Mouse (Mus musculus) midbrain, embryonic 12.5 days (tissue): ENCODE results near the gene Msrb2. TPM values are rescaled to one million over a fixed set of nuclear protein-coding genes. Genes with fewer than 3 reads are reported as not detected.

Source experiments
- ATAC-seq: fragments of 200-750 bp; cut with Nextera tagmentation; 2 replicates; pipeline ENCODE4 v1.8.0; 2017; ENCODE audit warnings: low read depth, moderate TSS enrichment, moderate library complexity; ENCODE audit not compliant: low FRiP score
- H3K27ac ChIP-seq: fragments of 300-500 bp; sonication (generic); replicated peaks from 2 replicates; pipeline ENCODE4 v1.5.1; 2016; ENCODE audit warnings: mild to moderate bottlenecking
- H3K27me3 ChIP-seq: fragments of 300-500 bp; sonication (generic); 2 replicates; pipeline ENCODE4 v1.6.1; 2016; ENCODE audit warnings: mild to moderate bottlenecking
- H3K36me3 ChIP-seq: fragments of 300-500 bp; sonication (generic); 2 replicates; pipeline ENCODE4 v1.6.1; 2016
- H3K4me1 ChIP-seq: fragments of 300-500 bp; sonication (generic); 2 replicates; pipeline ENCODE4 v1.6.1; 2016
- H3K4me2 ChIP-seq: fragments of 300-500 bp; sonication (generic); replicated peaks from 2 replicates; pipeline ENCODE4 v1.6.1; 2016; ENCODE audit warnings: mild to moderate bottlenecking, moderate library complexity
- H3K4me3 ChIP-seq: fragments of 300-500 bp; sonication (generic); 2 replicates; pipeline ENCODE4 v1.5.1; 2016; ENCODE audit warnings: mild to moderate bottlenecking
- H3K9ac ChIP-seq: fragments of 300-500 bp; sonication (generic); replicated peaks from 2 replicates; pipeline ENCODE4 v1.6.1; 2016; ENCODE audit warnings: mild to moderate bottlenecking, moderate library complexity
- H3K9me3 ChIP-seq: fragments of 300-500 bp; sonication (generic); 2 replicates; pipeline ENCODE4 v1.6.1; 2016; ENCODE audit warnings: mild to moderate bottlenecking
- WGBS: fragments of 180-500 bp; shearing (Covaris S2); methylation state at CpG from one replicate; pipeline ENCODE4 v1.1.7; 2016; 5-methylcytosine and 5-hydroxymethylcytosine counted together
- polyA plus RNA-seq: library from polyadenylated mRNA; unstranded; fragments of >200 nt; fragmentation: Nextera tagmentation; extraction: Ambion mirVana; gene quantifications from 2 replicates; pipeline ENCODE4 v1.2.1, GENCODE M21; 2016

The Msrb2 gene
- polyA plus RNA-seq, 1 experiment from 2014 or later, result 10.5 TPM

DNA sequence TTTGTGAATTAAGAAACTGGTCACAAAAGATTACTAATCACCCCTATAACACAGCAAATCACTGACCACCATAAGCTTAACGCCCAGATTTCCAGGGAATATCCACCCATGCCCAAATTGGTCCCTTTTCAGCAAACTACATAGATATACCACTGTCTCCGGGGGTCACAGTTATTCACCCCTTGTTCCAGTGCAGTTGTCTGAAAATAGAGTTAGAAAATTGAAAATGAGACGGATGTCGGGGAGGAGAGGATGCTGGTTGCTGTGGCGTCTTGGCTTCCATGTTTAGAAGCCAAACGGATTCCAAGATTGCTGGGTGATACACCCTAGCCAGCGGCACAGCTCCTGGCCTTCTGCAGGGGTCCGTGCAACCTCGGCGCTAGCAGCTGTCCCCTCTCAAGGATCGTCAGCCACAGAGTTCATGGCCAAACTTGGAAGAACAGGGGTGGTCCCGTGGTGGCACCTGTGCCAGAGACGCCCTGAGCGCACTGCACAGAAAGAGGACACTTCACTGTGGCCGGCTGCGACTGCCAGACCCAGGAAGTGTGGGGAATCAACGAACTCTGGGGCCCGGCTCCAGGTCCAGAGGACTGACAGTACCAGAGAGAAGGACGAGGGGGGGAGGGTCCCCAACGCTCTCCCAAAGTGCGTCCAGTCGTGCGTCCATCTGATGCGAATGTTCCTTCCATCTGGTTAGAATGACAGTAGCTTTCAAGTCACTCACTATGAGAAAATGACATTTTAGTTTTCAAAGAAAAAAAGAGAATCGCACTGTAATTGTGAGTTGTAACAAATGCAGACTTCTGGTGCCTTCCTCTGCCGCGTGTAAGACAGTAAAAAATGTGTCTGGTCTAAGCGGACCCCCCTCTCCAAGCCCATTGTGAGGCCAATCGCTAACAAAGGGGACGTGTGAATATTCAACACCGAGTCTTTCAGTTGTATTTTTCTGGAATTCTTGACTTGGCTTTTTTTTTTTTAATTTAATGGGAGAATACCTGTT lies 58.8 kb downstream of the Msrb2 start:
- Histone ChIP-seq H3K4me3 (no peak overlapping the region), H3K4me2 (peak overlapping the region; percentile 54), H3K4me1 (peaks cover 24% of the 10 kb centered on the region; the same call in 1 of the 2 replicates), H3K9me3 (no peaks in the 10 kb centered on the region), H3K27ac (no peak overlapping the region), H3K36me3 (no peaks in the 10 kb centered on the region), H3K27me3 (peaks cover 89% of the 10 kb centered on the region), H3K9ac (no peak overlapping the region)
- no peak for ATAC-seq
- WGBS, result 3% methylated on average over 31 of the region's 31 CpGs

DNA sequence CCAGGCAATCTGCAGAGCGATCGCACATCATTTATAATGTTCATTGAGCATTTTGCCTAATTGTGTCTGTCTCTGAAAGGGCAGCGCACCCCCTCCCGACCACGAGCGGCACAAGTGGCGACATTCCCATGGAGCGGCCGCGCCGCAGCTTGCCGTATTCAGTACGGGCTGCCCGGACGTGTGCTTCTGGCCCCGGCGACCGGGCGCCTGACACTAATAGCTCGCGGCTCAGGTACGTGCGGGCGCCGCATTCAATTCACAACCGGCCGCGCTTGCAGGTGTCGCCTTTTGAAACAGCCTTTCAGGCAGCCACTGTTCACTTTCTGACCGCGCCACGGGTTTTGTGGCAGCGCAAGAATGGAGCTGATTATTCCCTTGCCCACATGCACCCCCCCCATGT lies 59.5 kb downstream of the Msrb2 start:
- under 1% methylated on average over 33 of the region's 33 CpGs for WGBS
- no peak overlapping the region for H3K9ac ChIP-seq
- peak overlapping the region; percentile 54 for H3K4me2 ChIP-seq
- H3K36me3 ChIP-seq, result no peaks in the 10 kb centered on the region
- no peak for ATAC-seq
- peaks cover 89% of the 10 kb centered on the region for H3K27me3 ChIP-seq
- no peak overlapping the region for H3K27ac ChIP-seq
- H3K4me1 ChIP-seq, result peaks cover 24% of the 10 kb centered on the region; the same call in 1 of the 2 replicates
- peak overlapping the region; percentile 30 for H3K4me3 ChIP-seq
- no peaks in the 10 kb centered on the region for H3K9me3 ChIP-seq

DNA sequence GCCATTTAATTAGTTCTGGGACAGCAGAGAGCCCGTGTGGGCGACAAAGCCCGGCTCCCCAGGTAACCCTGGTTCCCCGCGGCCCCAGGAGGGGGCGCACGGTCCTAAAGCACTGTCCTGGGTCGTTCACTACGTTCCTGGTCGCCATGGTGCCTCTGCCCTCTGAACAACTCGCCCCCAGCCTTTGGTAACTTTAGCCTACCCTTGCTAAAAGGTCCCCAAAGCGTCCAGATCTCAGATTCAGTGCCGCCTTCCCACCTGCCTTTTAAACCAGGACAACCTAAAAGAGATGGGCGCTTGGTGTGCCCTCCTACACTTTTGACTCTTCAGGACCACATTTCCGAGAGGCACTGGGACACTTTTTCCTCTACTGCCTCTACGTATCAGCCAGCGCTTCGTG lies 59.9 kb downstream of the Msrb2 start:
- H3K27ac ChIP-seq, result no peak overlapping the region
- H3K36me3 ChIP-seq, result no peaks in the 10 kb centered on the region
- H3K4me3 ChIP-seq, result peak overlapping the region; percentile 30
- peak overlapping the region; percentile 54 for H3K4me2 ChIP-seq
- no peaks in the 10 kb centered on the region for H3K9me3 ChIP-seq
- under 1% methylated on average over 18 of the region's 18 CpGs for WGBS
- H3K9ac ChIP-seq, result no peak overlapping the region
- peaks cover 24% of the 10 kb centered on the region; the same call in 1 of the 2 replicates for H3K4me1 ChIP-seq
- H3K27me3 ChIP-seq, result peaks cover 91% of the 10 kb centered on the region
- ATAC-seq, result peak; percentile 76; the same call in 1 of the 2 replicates

DNA sequence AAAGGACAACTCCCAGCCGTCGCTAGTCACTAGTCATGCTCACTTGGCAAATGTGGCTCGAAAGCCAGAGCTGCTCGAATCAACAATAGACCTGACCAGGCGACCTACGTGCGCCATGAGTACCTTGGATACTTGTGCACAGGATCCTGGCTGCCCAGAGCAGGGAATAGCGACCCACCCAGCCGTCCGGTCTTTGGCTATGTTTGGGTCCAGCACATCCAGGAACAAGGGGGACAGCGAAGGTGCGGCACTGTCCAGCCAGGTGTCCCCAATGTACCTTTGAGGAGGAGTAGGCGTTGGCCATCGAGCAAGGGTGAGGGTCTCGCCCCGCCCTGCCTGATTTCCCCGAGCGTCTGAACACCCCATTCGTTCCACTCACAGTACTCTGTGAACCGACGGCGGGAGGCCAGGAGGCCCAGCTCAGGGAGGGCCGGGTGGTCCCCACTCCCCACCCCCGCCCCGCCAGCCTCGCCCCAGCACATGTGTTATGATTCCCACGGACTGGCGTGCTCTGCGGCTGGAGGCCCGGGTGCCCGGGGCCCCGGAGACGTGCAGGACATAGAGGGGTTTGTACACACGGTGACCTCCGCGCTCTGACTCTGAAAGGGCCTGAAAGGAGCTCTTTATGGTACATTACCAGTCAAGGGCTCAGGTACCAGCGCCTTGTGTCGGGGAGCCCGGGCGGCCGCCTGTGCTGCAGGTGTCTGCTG lies 60.5 kb downstream of the Msrb2 start:
- H3K4me2 ChIP-seq, result peak overlapping the region; percentile 54
- no peaks in the 10 kb centered on the region for H3K9me3 ChIP-seq
- no peaks in the 10 kb centered on the region for H3K36me3 ChIP-seq
- peak overlapping the region; percentile 30; the same call in 1 of the 2 replicates for H3K4me3 ChIP-seq
- H3K27ac ChIP-seq, result no peak overlapping the region
- WGBS, result 2% methylated on average over 41 of the region's 41 CpGs
- ATAC-seq, result peak; percentile 57
- peaks cover 24% of the 10 kb centered on the region; the same call in 1 of the 2 replicates for H3K4me1 ChIP-seq
- no peak overlapping the region for H3K9ac ChIP-seq
- H3K27me3 ChIP-seq, result peaks cover 90% of the 10 kb centered on the region

DNA sequence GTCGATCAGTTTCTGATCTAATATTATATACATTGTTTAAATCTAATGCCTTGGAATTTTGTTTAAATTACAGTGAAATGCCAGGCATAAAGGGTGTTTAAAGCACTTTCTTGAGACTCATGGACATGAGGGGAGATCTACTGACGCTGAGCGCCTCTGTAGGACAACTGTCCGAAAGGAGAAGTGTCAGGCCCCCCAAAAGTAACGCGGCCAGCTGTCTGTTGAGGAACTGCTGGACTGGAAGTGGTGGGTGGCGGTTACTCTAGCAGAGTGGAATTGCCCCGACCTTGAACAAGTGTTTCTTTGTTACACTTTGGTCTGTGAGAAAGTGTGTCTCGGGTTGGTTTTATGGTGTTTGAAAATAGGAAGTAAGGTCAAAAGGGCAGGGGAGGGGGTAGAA lies 73.1 kb downstream of the Msrb2 start:
- H3K4me2 ChIP-seq, result no peak overlapping the region
- H3K4me1 ChIP-seq, result peaks cover 25% of the 10 kb centered on the region
- 0 out of 2 replicates have a peak overlapping the region, but pooled peaks have one; percentile 34 for H3K4me3 ChIP-seq
- ATAC-seq, result no peak
- H3K9me3 ChIP-seq, result no peaks in the 10 kb centered on the region
- WGBS, result 1% methylated on average over 9 of the region's 9 CpGs
- no peaks in the 10 kb centered on the region for H3K36me3 ChIP-seq
- H3K27me3 ChIP-seq, result peaks cover 92% of the 10 kb centered on the region
- no peak overlapping the region for H3K9ac ChIP-seq
- no peak overlapping the region for H3K27ac ChIP-seq

Other genes starting within 250 kb of the Msrb2 start
- gene Armc3, start 172.1 kb upstream of the Msrb2 start, polyA plus RNA-seq, result 0.34 and 0.50 TPM in 2 replicates
- 0.45 and 1.8 TPM in 2 replicates for gene Ptf1a, start 74.2 kb downstream of the Msrb2 start, polyA plus RNA-seq
- not detected in 2 replicates for gene 4921504E06Rik, start 182.5 kb downstream of the Msrb2 start, polyA plus RNA-seq